21 mouse cellular contexts compared by ENCODE assay signal in the genomic region with DNA sequence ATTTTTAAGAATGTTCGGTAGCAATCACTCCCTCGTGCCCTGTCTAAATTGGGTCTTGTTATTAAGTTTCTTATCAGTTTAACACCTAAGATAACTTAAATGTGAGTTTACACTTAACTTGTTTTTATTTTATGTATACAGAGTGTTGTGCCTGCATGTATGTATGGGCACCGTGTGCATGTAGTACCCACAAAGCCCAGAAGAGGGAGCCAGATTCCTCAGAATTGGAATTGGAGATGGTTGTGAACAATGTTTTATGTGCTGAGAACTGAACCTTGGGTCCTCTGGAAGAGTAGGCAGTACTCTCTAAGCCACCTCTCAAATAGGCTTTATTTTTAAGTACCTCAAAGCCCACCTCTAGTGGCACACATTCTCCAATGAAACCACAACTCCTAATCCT. TPM values are rescaled to one million over a fixed set of nuclear protein-coding genes. Genes with fewer than 3 reads are reported as not detected.
DNase-seq lines count a peak whose midpoint lies in the region; ATAC-seq and TF ChIP-seq lines count a peak whose summit lies in the region.
"Had no signal": no experiment of that assay in that cellular context is flagged by ENCODE, and none has a peak within 500 bp of the region (broad histone marks: within the 10 kb centered on the region; RNA-seq: fewer than 3 reads in every experiment).

No protein-coding gene starts in this region.

- no peak overlapping the region for H3K27ac ChIP-seq in forebrain, postnatal 0 days (ENCODE audit: low read depth, low read length)
- H3K27ac ChIP-seq in forebrain, embryonic 13.5 days = no peak overlapping the region
- H3K27ac ChIP-seq in kidney, adult 2 months (ENCODE audit: insufficient read depth, low read depth, low read length) = no peak overlapping the region
- H3K27ac ChIP-seq in lung, postnatal 0 days (ENCODE audit: low read length) = no peak overlapping the region
- H3K27ac ChIP-seq: forebrain, embryonic 12.5 days; hindbrain, embryonic 15.5 days; limb, embryonic 15.5 days; lung, embryonic 15.5 days; midbrain, embryonic 12.5 days; neural tube, embryonic 12.5 days had no signal

- ATAC-seq in forebrain, postnatal 0 days = no peak
- no peak for ATAC-seq in forebrain, embryonic 13.5 days
- ATAC-seq in lung, postnatal 0 days = no peak

- peak; percentile 48 for TF ChIP-seq CTCF in forebrain, postnatal 0 days (IDR thresholded peaks at IDR 0.05; ENCODE audit: low read depth)
- 0 out of 2 replicates have a peak, but pooled peaks have one; percentile 15 for TF ChIP-seq CTCF in kidney, adult 2 months (conservative IDR thresholded peaks at IDR 0.05; ENCODE audit: insufficient read depth, insufficient read length, low read depth, low read length)
- TF ChIP-seq CTCF in lung, postnatal 0 days (IDR thresholded peaks at IDR 0.05) = peak; percentile 44

- no peak overlapping the region for H3K9ac ChIP-seq in forebrain, postnatal 0 days
- H3K9ac ChIP-seq in forebrain, embryonic 13.5 days = no peak overlapping the region
- no peak overlapping the region for H3K9ac ChIP-seq in lung, postnatal 0 days (replicated peaks; ENCODE audit: low read depth)
- H3K9ac ChIP-seq: forebrain, embryonic 12.5 days; hindbrain, embryonic 15.5 days; limb, embryonic 15.5 days; lung, embryonic 15.5 days; midbrain, embryonic 12.5 days; neural tube, embryonic 12.5 days had no signal

- no peak for TF ChIP-seq EP300 in lung, postnatal 0 days (IDR thresholded peaks at IDR 0.05)

- intact Hi-C loops in left cerebral cortex, postnatal 36 days (cut with DNase I) = no loop called here

- H3K4me1 ChIP-seq in forebrain, postnatal 0 days (ENCODE audit: insufficient read depth) = no peaks in the 10 kb centered on the region
- no peaks in the 10 kb centered on the region for H3K4me1 ChIP-seq in forebrain, embryonic 13.5 days
- no peaks in the 10 kb centered on the region for H3K4me1 ChIP-seq in kidney, adult 2 months (ENCODE audit: control insufficient read depth, insufficient read depth, low read length)
- H3K4me1 ChIP-seq in lung, postnatal 0 days (ENCODE audit: insufficient read depth, low read depth, low read length) = no peaks in the 10 kb centered on the region
- H3K4me1 ChIP-seq: limb, embryonic 15.5 days; lung, embryonic 15.5 days; midbrain, embryonic 12.5 days; neural tube, embryonic 12.5 days had no signal

- no peak for DNase-seq in forebrain, postnatal 0 days
- no peak for DNase-seq in kidney, adult 2 months
- DNase-seq in kidney, adult 8-10 months = no peak
- DNase-seq in lung, postnatal 0 days (ENCODE audit: low spot score) = no peak
- no peak for DNase-seq in lung, postnatal 25 days (ENCODE audit: low spot score)
- DNase-seq in induced T-regulatory cell, adult 2 months (ENCODE audit: low read depth) = peak; percentile 10
- no peak for DNase-seq in left cerebral cortex, postnatal 36 days (ENCODE audit: low spot score in 2 of 2)
- DNase-seq: adrenal gland, adult 2 months; cerebellum, adult 9-10 months; gastrocnemius, postnatal 36 days; heart, postnatal 10 days; kidney, adult 9 months; right cerebral cortex, adult 18-20 months; thymus, postnatal 36 days had no signal

- H3K4me3 ChIP-seq in forebrain, postnatal 0 days (ENCODE audit: low read depth, low read length) = no peak overlapping the region
- no peak overlapping the region for H3K4me3 ChIP-seq in forebrain, embryonic 13.5 days
- no peak overlapping the region for H3K4me3 ChIP-seq in kidney, adult 2 months (ENCODE audit: insufficient read depth, low read depth, low read length)
- H3K4me3 ChIP-seq in lung, postnatal 0 days (ENCODE audit: low read depth, low read length) = no peak overlapping the region
- H3K4me3 ChIP-seq: forebrain, embryonic 12.5 days; hindbrain, embryonic 15.5 days; limb, embryonic 15.5 days; lung, embryonic 15.5 days; midbrain, embryonic 12.5 days; neural tube, embryonic 12.5 days had no signal

- no peaks in the 10 kb centered on the region for H3K27me3 ChIP-seq in forebrain, postnatal 0 days (ENCODE audit: insufficient read depth, low read length)
- H3K27me3 ChIP-seq in forebrain, embryonic 13.5 days = no peaks in the 10 kb centered on the region
- H3K27me3 ChIP-seq in kidney, adult 2 months (replicated peaks; ENCODE audit: control insufficient read depth, insufficient read depth, low read length) = no peaks in the 10 kb centered on the region
- no peaks in the 10 kb centered on the region for H3K27me3 ChIP-seq in lung, postnatal 0 days (replicated peaks; ENCODE audit: insufficient read depth, low read length)
- H3K27me3 ChIP-seq: forebrain, embryonic 12.5 days; hindbrain, embryonic 15.5 days; limb, embryonic 15.5 days; lung, embryonic 15.5 days; neural tube, embryonic 12.5 days had no signal

- WGBS in forebrain, postnatal 0 days = 99% methylated on average over 3 of the region's 3 CpGs
- 95% methylated on average over 3 of the region's 3 CpGs for WGBS in forebrain, embryonic 13.5 days
- 95% methylated on average over 3 of the region's 3 CpGs for WGBS in kidney, adult 2 months
- 91% methylated on average over 3 of the region's 3 CpGs for WGBS in lung, postnatal 0 days

- H3K9me3 ChIP-seq in forebrain, postnatal 0 days (ENCODE audit: low read length) = no peaks in the 10 kb centered on the region
- peaks cover 5% of the 10 kb centered on the region; the same call in 1 of the 2 replicates for H3K9me3 ChIP-seq in forebrain, embryonic 13.5 days (replicated peaks)
- H3K9me3 ChIP-seq in lung, postnatal 0 days (ENCODE audit: low read length) = no peaks in the 10 kb centered on the region
- H3K9me3 ChIP-seq: hindbrain, embryonic 15.5 days; limb, embryonic 15.5 days; lung, embryonic 15.5 days; midbrain, embryonic 12.5 days; neural tube, embryonic 12.5 days had no signal

- TF ChIP-seq POLR2A in kidney, adult 2 months (IDR thresholded peaks at IDR 0.05; ENCODE audit: low read depth, low read length) = no peak

- peaks cover 6% of the 10 kb centered on the region for H3K36me3 ChIP-seq in forebrain, postnatal 0 days (ENCODE audit: insufficient read depth)
- H3K36me3 ChIP-seq in forebrain, embryonic 13.5 days (ENCODE audit: poor library complexity, severe bottlenecking) = peaks cover 7% of the 10 kb centered on the region; the same call in 1 of the 2 replicates
- no peaks in the 10 kb centered on the region for H3K36me3 ChIP-seq in kidney, adult 2 months (ENCODE audit: control insufficient read depth, insufficient read depth, low read length)
- H3K36me3 ChIP-seq in lung, postnatal 0 days (ENCODE audit: insufficient read depth, low read length) = no peaks in the 10 kb centered on the region
- H3K36me3 ChIP-seq: forebrain, embryonic 12.5 days; limb, embryonic 15.5 days; lung, embryonic 15.5 days; midbrain, embryonic 12.5 days; neural tube, embryonic 12.5 days had no signal

- no peak overlapping the region for H3K4me2 ChIP-seq in forebrain, postnatal 0 days (ENCODE audit: low read depth)
- no peak overlapping the region for H3K4me2 ChIP-seq in forebrain, embryonic 13.5 days
- no peak overlapping the region for H3K4me2 ChIP-seq in lung, postnatal 0 days (replicated peaks; ENCODE audit: low read depth, low read length)
- H3K4me2 ChIP-seq: forebrain, embryonic 12.5 days; hindbrain, embryonic 15.5 days; limb, embryonic 15.5 days; lung, embryonic 15.5 days; midbrain, embryonic 12.5 days; neural tube, embryonic 12.5 days had no signal

RNA-seq across cellular contexts. Expression of a gene that starts 38.7 kb away (rescaled TPM):
- total RNA-seq in forebrain, postnatal 0 days (2014; rRNA removed) = 221 and 302 TPM in 2 replicates
- polyA plus RNA-seq in forebrain, postnatal 0 days (2015; fragmentation: Nextera tagmentation; extraction: Ambion mirVana) = 105 and 152 TPM in 2 replicates
- polyA plus RNA-seq in forebrain, embryonic 13.5 days (2015; fragmentation: Nextera tagmentation; extraction: Ambion mirVana) = 67.2 and 81.0 TPM in 2 replicates
- polyA plus RNA-seq in kidney, adult 2 months (2012; rRNA removed) = 0.03 and 0.19 TPM in 2 replicates
- polyA plus RNA-seq in lung, postnatal 0 days (2015; fragmentation: Nextera tagmentation; extraction: Ambion mirVana) = not detected in 2 replicates
- 100 to 1,000 TPM; 289 to 308 TPM for total RNA-seq in left cerebral cortex, postnatal 36 days (2021)
- total RNA-seq: adrenal gland, adult 2 months had no signal
- polyA plus RNA-seq: adrenal gland, adult 2 months had no signal

Comparison
In these comparisons a context has a peak if more than half of its experiments do, and no peak if none do; other contexts are left out.
1. RNA of a gene that starts 38.7 kb away (polyA plus RNA-seq): 105 to 152 TPM in forebrain, postnatal 0 days and 67.2 to 81.0 TPM in forebrain, embryonic 13.5 days; 0.03 to 0.19 TPM in kidney, adult 2 months and not detected in lung, postnatal 0 days; every median in the first group is over 10 times any median in the second.
2. Peak in every context shown above with its lines, with median percentiles within 50 percentile points of each other: CTCF ChIP-seq.